Mouse (Mus musculus): Measurements from ENCODE around the gene Dyrk4.

GRCm38 (mm10) chr6:126962709-126963108 is 41.1 kb upstream of the Dyrk4 start:
- no peak for TF ChIP-seq EP300 (IDR thresholded peaks at IDR 0.05)
- TF ChIP-seq CTCF (IDR thresholded peaks at IDR 0.05) = no peak
